Mouse (Mus musculus) CH12F3 (cell line): ENCODE data around the gene Jak3.
"Not testable (repeated sequence)": the region's sequence is repeated elsewhere in the genome, so short reads cannot be mapped to it uniquely, and the experiment has no call there.

Experiments
- in situ Hi-C: fragments of 300-500 bp; cut with MboI; formaldehyde crosslinking; loops from 2 replicates; pipeline ENCODE4 v1.14.3; 2020; ENCODE audit warnings: low sequenced_read_pairs

The Jak3 gene

GRCm38 (mm10) chr8:71684701-71685100 lies 8.6 kb downstream of the Jak3 start:
- in situ Hi-C loops, result no loop called here

GRCm38 (mm10) chr8:71685573-71685972 lies 9.5 kb downstream of the Jak3 start:
- in situ Hi-C loops, result no loop called here

DNA sequence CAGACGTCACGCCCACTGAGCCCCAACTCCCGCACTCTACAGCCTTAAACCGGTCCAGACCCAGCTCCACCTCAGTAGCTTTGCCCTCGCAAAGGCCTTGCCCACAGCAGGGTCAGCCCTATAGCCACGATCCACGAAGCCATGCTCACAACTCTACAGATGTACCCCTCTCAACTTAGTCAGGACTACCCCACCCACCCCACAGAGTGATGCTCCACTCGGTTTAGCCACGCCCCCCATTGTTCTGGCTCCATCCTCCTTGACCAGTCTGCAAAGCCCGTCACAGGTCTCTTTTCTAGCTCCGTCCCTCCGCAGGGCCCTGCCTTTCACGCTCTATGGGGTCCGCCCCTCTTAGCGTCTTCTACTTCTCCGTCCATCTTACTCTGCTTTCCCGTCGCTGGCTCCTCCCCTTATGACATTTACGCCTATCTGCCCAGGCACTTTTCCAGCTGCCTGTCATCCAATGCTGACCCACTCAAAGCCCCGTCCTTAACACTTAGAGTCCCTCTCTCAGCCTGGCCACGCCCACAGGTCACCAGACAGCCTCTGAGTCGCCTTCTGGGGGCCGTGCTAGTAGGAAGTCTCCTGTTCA lies 10.1 kb downstream of the Jak3 start:
- in situ Hi-C loops, result no loop called here

- in situ Hi-C loops, result no loop called here
These were observed 11.5 kb downstream of the Jak3 start for GRCm38 (mm10) chr8:71687616-71688015.

DNA sequence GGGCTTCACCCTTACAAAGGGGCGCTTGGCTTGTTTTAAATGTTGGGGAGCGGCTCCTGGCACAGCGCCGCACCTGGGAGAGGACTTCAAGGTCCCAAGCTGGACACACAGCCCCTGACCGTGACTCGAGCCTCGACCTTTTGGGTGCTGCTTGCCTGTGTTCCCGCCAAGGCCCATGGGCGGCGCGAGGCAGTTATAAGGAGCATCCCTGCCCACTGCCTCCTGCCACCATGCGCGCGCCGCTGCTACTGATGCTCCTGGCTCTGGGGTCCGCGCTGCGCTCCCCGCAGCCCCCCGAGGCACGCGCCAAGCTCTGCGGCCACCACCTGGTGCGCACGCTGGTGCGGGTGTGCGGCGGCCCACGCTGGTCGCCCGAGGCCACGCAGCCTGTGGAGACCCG lies 12.9 kb downstream of the Jak3 start, which contains the start of gene Insl3:
Gene Insl3 (plus strand): TSS at position 187 of the 400 bp plus-strand sequence.
- in situ Hi-C loops, result no loop called here

DNA sequence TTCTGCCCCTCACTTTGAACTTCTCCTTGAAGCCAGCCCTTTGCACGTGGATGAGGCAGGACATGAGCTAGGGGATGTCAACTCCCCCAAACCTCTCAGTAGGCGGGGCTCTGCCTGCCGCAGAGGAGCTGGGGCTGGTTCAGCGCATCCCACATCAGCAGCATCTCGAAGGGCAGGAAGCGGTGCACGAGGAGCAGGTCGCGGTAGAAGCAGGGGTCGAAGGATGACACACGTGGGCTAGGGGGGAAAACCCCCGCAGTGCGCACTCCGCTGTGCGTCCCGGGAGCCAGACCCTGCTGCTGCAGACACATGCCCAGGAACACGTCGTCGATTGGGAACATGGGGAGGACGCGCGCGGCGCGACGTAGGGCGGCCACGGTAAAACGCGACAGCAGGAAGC lies 16.4 kb downstream of the Jak3 start:
- in situ Hi-C loops, result no loop called here

- in situ Hi-C loops, result no loop called here
These were observed 17.3 kb downstream of the Jak3 start for GRCm38 (mm10) chr8:71693166-71694041.

- in situ Hi-C loops, result not testable (repeated sequence)
These were observed 19.4 kb downstream of the Jak3 start for GRCm38 (mm10) chr8:71695456-71695855.

DNA sequence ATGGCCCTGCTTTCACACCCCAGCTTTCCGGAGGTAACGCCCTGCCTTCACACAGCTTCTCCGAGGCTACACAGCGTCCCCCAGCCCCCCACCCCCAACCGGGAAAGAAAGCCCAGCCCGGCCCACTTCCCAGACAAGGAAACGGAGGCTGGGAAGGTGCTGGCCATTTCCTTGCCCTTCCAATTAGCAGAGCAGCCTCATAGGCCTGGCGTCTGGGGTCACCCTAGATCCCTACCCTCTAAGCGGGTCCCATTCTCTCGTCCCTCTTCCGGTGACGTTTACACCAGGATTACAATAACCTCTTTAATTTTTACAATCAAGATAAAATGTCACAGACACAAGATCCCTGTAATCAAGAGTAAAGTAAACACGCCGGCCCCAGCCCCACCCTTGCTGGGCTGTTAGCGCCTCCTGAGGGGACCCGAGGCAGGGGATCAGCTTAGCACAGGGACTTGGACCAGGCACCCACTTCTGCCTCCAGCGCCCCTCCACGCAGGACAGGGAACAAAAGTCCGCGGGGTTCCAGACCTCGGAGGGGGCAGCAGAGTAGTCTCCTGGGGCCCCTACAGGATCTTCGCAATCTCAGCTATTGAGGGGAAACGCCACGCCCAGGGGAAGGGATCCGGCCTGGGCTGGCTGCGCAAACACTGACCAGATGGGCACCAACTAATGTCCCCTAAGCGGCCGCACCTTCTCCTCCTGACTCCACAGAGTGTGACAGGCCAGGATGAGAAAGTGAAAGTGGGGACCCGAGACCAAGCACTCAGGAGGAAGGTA lies 24.6 kb downstream of the Jak3 start:
- in situ Hi-C loops, result no loop called here

DNA sequence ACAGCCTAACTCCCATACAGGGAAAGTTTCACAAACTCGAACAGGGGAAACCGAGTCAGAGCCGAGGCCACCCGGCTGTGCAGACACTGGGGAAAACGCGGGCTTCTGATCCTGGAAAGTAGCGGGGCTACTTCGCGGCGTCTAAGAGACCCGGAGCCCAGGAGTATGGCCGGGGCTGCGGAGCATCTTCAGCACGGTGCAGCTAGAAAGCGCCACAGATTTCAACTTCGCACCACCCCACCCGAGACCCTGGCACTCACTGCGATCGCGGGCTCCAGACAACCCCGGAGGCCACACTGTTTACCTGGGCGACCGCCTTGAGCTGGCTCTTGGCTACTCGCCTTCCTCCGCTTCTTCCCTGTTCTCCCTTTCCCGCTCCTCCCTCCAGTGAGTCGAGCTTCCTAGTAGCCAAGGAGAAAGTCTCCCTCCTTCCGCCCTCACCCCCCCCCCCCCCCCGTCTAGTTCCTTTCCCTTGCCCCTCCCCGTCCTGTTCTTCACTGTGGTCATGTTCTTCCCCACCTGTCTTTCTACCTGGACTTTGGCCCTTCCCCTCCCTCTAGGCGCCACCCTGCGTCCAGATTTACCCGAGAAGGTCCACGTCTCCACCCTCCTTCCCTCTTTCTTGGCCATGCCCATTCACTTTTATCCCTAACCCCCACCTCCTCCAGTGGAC lies 25.5 kb downstream of the Jak3 start, which contains the start of gene B3gnt3:
Gene B3gnt3 (minus strand): TSS at position 376 of the 673 bp plus-strand sequence.
- in situ Hi-C loops, result no loop called here

- in situ Hi-C loops, result no loop called here
These were observed 26.0 kb downstream of the Jak3 start for GRCm38 (mm10) chr8:71702087-71702432.

GRCm38 (mm10) chr8:71702923-71703322 lies 26.8 kb downstream of the Jak3 start:
- in situ Hi-C loops, result no loop called here

DNA sequence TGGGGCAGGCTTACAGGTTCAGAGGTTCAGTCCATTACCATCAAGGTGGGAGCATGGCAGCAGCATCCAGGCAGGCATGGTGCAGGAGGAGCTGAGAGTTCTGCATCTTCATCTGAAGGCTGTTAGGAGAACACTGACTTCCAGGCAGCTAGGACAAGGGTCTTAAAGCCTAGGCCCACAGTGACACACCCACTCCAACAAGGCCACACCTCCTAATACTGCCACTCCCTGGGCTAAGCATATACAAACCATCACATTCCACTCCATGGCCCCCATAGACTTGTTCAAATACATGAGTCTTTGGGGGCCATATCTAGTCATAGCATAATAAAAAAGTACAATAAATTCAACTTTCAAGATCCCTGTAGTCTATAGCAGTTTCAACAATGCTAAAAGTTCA lies 27.3 kb downstream of the Jak3 start:
- in situ Hi-C loops, result not testable (repeated sequence)

DNA sequence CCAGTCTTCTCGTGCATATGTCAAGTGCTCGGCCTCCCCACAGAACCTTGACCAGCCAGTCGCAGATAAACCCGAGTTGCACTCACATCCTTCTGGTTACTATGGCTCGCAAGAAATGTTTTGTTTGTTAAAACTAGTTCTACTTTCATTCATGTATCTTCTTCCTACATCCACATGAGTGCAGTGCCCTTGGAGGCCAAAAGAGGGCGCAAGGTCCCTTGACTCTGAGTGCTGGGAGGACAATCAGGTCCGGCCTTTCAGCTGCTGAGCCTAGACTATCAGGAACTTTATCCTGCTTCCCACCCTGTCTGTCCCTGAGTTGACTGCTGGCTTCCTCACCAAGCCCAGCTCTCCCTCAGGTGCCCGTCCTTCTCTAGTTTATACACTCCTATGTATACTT lies 31.8 kb downstream of the Jak3 start:
- in situ Hi-C loops, result no loop called here

GRCm38 (mm10) chr8:71709134-71709799 lies 33.2 kb downstream of the Jak3 start:
- in situ Hi-C loops, result no loop called here

- in situ Hi-C loops, result no loop called here
These were observed 33.8 kb downstream of the Jak3 start for GRCm38 (mm10) chr8:71709800-71710446.

DNA sequence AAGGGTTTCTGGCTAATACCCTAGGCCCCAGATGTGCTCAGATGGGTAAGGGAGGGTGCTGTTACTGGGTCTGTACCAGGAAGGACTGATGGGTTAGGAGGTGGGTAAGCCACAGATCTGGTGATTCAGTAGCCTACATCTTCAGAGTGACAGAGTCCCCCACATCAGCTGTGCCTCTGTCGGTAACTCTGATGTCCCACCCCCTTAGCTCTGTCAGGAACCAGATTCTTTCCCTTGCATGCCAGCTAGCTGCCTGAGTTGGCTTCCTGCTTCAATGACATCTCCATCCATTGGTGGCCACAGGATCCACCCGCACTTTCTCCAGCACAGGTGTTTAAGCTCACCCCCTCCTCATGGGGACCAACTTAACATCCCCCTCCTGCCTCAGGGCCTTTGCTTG lies 35.5 kb downstream of the Jak3 start:
- in situ Hi-C loops, result no loop called here

- in situ Hi-C loops, result no loop called here
These were observed 39.4 kb downstream of the Jak3 start for GRCm38 (mm10) chr8:71715531-71715930.

- in situ Hi-C loops, result no loop called here
These were observed 40.5 kb downstream of the Jak3 start for GRCm38 (mm10) chr8:71716561-71717053.

DNA sequence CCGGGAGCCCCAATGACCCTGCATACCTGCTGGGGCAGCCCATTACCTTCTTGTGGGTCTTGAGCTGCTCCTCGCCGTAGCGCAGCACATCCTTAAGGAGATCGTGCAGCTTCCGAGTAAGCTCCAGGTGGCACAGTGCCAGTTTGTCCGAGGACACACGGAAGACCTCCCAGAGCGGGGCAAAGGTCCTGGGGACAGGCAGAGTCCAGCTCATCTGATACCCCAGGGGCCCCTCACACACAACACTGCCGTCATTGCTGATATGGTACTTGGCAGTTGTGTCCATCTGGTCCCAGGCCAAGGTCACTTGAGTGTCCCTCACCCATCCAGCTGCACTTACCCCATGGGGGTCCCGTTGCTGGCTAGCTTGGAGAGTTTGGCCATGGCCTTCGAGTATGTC lies 41.0 kb downstream of the Jak3 start:
- in situ Hi-C loops, result no loop called here
